Mouse (Mus musculus) limb, embryonic 12.5 days (tissue): ENCODE data around the gene Hoxc4. TPM values are rescaled to one million over a fixed set of nuclear protein-coding genes. Genes with fewer than 3 reads are reported as not detected.

Experiments used
- ATAC-seq: fragments of 200-750 bp; cut with Nextera tagmentation; 2 replicates; pipeline ENCODE4 v1.8.0; 2017; ENCODE audit warnings: low read depth, moderate TSS enrichment; ENCODE audit not compliant: insufficient number of reproducible peaks, insufficient read depth, low FRiP score, low TSS enrichment
- H3K27ac ChIP-seq: fragments of 300-500 bp; sonication (generic); 2 replicates; pipeline ENCODE4 v1.5.1; 2016; ENCODE audit warnings: mild to moderate bottlenecking, moderate library complexity
- H3K27me3 ChIP-seq: fragments of 300-500 bp; sonication (generic); 2 replicates; pipeline ENCODE4 v1.6.1; 2016; ENCODE audit warnings: mild to moderate bottlenecking, moderate library complexity
- H3K36me3 ChIP-seq: fragments of 300-500 bp; sonication (generic); 2 replicates; pipeline ENCODE4 v1.6.1; 2016; ENCODE audit warnings: mild to moderate bottlenecking, moderate library complexity
- H3K4me1 ChIP-seq: fragments of 300-500 bp; sonication (generic); replicated peaks from 2 replicates; pipeline ENCODE4 v1.6.1; 2016
- H3K4me2 ChIP-seq: fragments of 300-500 bp; sonication (generic); 2 replicates; pipeline ENCODE4 v1.6.1; 2016; ENCODE audit warnings: mild to moderate bottlenecking, moderate library complexity
- H3K4me3 ChIP-seq: fragments of 300-500 bp; sonication (generic); replicated peaks from 2 replicates; pipeline ENCODE4 v1.5.1; 2016; ENCODE audit warnings: mild to moderate bottlenecking
- H3K9ac ChIP-seq: fragments of 300-500 bp; sonication (generic); replicated peaks from 2 replicates; pipeline ENCODE4 v1.6.1; 2016; ENCODE audit warnings: mild to moderate bottlenecking, moderate library complexity
- H3K9me3 ChIP-seq: fragments of 300-500 bp; sonication (generic); 2 replicates; pipeline ENCODE4 v1.6.1; 2016; ENCODE audit warnings: mild to moderate bottlenecking, moderate library complexity
- WGBS: fragments of 180-500 bp; shearing (Covaris S2); methylation state at CpG from one replicate; pipeline ENCODE4 v1.1.7; 2016; 5-methylcytosine and 5-hydroxymethylcytosine counted together
- polyA plus RNA-seq: library from polyadenylated mRNA; unstranded; fragments of >200 nt; fragmentation: Nextera tagmentation; extraction: Ambion mirVana; gene quantifications from 2 replicates; pipeline ENCODE4 v1.2.1, GENCODE M21; 2016

Gene Hoxc4
- polyA plus RNA-seq, 1 experiment from 2014 or later, result 3.8 TPM

- Histone ChIP-seq H3K4me2 (peak overlapping the region; percentile 38), H3K4me1 (peaks cover 18% of the 10 kb centered on the region), H3K36me3 (no peaks in the 10 kb centered on the region), H3K9ac (no peak overlapping the region), H3K27me3 (peaks cover 94% of the 10 kb centered on the region), H3K9me3 (no peaks in the 10 kb centered on the region), H3K27ac (no peak overlapping the region; the same call in 1 of the 2 replicates), H3K4me3 (0 out of 2 replicates have a peak overlapping the region, but pooled peaks have one; percentile 9)
- ATAC-seq, result no peak
- WGBS, result 6% methylated on average over 12 of the region's 12 CpGs
Measured at GRCm38 (mm10) chr15:103040601-103041000, 21.9 kb downstream of the Hoxc4 start.

DNA sequence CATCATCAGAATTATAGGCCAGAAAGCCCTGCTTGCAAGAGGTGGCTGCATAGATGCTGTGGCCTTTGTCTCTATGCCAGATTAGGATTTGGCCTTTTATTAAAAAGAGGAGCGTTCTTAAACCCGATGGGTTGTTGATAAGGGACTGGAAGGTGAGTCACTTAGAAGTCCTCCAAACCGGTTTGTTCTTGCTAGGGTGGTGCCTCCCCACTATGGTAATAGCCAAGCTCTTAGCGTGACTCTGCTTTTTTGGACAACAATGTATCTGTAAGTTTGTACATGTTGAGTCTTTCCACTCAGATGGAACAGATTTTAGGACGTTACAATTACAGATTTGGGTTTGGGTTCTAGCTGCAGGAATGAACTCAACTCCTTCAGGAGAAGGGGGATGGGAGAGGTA is 22.9 kb downstream of the Hoxc4 start:
- H3K27me3 ChIP-seq, result peaks cover 90% of the 10 kb centered on the region
- no peak overlapping the region for H3K9ac ChIP-seq
- H3K36me3 ChIP-seq, result no peaks in the 10 kb centered on the region
- no peak for ATAC-seq
- H3K4me1 ChIP-seq, result peaks cover 16% of the 10 kb centered on the region
- H3K4me3 ChIP-seq, result no peak overlapping the region
- no peak overlapping the region for H3K4me2 ChIP-seq
- 19% methylated on average over 5 of the region's 5 CpGs for WGBS
- no peak overlapping the region for H3K27ac ChIP-seq
- no peaks in the 10 kb centered on the region for H3K9me3 ChIP-seq

GRCm38 (mm10) chr15:103042209-103042608 is 23.5 kb downstream of the Hoxc4 start:
- ATAC-seq, result no peak
- Histone ChIP-seq H3K27ac (no peak overlapping the region), H3K27me3 (peaks cover 87% of the 10 kb centered on the region), H3K4me3 (no peak overlapping the region), H3K4me2 (no peak overlapping the region), H3K4me1 (peaks cover 16% of the 10 kb centered on the region), H3K9ac (no peak overlapping the region), H3K9me3 (no peaks in the 10 kb centered on the region), H3K36me3 (no peaks in the 10 kb centered on the region)
- 0% methylated on average over 1 of the region's 1 CpGs for WGBS

GRCm38 (mm10) chr15:103051670-103052069 is 32.9 kb downstream of the Hoxc4 start:
- Histone ChIP-seq H3K27ac (no peak overlapping the region), H3K4me2 (no peak overlapping the region), H3K9me3 (no peaks in the 10 kb centered on the region), H3K36me3 (no peaks in the 10 kb centered on the region), H3K27me3 (peaks cover 80% of the 10 kb centered on the region), H3K4me3 (no peak overlapping the region), H3K9ac (no peak overlapping the region), H3K4me1 (peaks cover 11% of the 10 kb centered on the region; the same call in 1 of the 2 replicates)
- ATAC-seq, result no peak
- 55% methylated on average over 2 of the region's 2 CpGs for WGBS

GRCm38 (mm10) chr15:103053210-103053609 is 34.5 kb downstream of the Hoxc4 start:
- Histone ChIP-seq H3K4me1 (peaks cover 11% of the 10 kb centered on the region; the same call in 1 of the 2 replicates), H3K36me3 (no peaks in the 10 kb centered on the region), H3K27ac (no peak overlapping the region), H3K4me2 (no peak overlapping the region), H3K9me3 (no peaks in the 10 kb centered on the region), H3K27me3 (peaks cover 83% of the 10 kb centered on the region), H3K4me3 (no peak overlapping the region), H3K9ac (no peak overlapping the region)
- no peak for ATAC-seq

DNA sequence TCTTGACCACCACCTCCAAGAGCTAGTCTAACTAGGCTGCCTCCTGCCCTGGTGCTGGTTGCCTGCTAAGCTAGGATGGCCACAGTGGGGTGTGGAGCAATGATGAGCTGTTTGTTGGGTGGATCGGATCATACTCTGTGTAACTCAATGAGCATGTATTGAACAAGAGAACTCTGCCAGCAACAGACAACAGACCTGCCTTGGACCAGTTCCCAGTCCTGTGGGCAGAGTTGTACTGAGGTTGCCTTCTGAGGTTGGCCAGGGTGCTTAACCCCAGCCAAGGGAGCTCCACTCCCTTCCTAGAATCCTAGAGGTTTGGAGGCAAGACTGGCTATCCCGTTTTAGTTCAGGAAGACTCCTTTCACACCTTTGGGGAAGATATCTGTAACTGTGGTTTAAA is 37.7 kb downstream of the Hoxc4 start:
- Histone ChIP-seq H3K4me2 (no peak overlapping the region), H3K9me3 (no peaks in the 10 kb centered on the region), H3K9ac (no peak overlapping the region), H3K4me1 (peaks cover 32% of the 10 kb centered on the region), H3K27ac (no peak overlapping the region), H3K36me3 (no peaks in the 10 kb centered on the region), H3K4me3 (no peak overlapping the region), H3K27me3 (peaks cover 88% of the 10 kb centered on the region)
- no peak for ATAC-seq
- 45% methylated on average over 2 of the region's 2 CpGs for WGBS

DNA sequence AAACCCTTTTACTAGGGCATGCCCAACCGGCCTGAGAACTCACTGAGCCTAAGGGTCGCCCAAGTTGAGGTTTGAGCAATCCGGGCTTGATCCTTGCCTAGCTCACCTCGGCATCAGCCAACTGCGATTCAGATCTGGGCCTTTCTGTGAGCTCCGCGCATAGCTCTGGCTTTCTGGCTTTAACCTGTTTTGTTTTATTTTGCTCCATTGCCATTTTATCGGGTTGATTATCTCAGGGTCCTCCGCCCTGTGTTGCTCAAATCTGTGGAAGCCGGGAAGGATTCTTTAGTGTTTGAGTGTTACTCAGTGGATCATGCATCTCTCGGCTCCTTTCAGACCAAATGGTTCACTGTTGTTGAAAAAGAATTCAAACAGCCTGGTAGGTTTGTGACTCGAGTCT is 40.0 kb downstream of the Hoxc4 start:
- no peak for ATAC-seq
- Histone ChIP-seq H3K4me1 (peaks cover 34% of the 10 kb centered on the region), H3K9me3 (no peaks in the 10 kb centered on the region), H3K36me3 (no peaks in the 10 kb centered on the region), H3K4me3 (no peak overlapping the region), H3K4me2 (0 out of 2 replicates have a peak overlapping the region, but pooled peaks have one; percentile 21), H3K27me3 (peaks cover 94% of the 10 kb centered on the region), H3K27ac (no peak overlapping the region), H3K9ac (no peak overlapping the region)
- WGBS, result 7% methylated on average over 12 of the region's 12 CpGs

DNA sequence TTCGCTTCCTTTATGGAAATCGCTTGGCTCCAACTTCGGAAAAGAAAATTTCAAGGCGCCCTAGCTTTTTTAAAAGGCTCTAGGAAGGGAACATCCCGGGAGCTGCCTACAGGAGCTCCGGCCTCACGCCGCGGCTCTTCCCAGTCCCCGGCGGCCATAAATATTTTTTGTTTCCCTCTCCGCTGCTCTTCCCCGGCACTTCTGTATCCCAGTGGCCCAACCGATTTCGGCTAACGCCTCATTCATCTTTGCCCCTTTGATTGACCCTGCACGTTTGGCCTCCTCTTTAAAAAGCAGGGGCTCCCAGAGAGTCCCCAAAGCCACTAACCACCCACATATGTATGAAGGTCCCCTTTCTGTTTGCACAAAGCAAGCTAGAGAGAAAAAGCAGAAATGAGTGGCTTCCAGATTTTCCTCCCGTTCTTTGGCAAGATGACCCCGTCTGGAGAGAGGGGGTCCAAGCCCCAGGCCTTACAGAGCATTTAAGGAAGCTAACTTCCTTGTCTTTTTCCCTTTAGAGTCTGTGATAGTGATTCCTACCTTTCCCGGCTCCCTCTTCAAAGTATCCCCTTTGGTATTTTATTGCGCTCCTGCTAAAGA is 40.8 kb downstream of the Hoxc4 start:
- Histone ChIP-seq H3K27ac (0 out of 2 replicates have a peak overlapping the region, but pooled peaks have one; percentile 23), H3K4me3 (0 out of 2 replicates have a peak overlapping the region, but pooled peaks have one; percentile 3), H3K36me3 (no peaks in the 10 kb centered on the region), H3K4me2 (peak overlapping the region; percentile 21; the same call in 1 of the 2 replicates), H3K9me3 (no peaks in the 10 kb centered on the region), H3K9ac (no peak overlapping the region), H3K4me1 (peaks cover 34% of the 10 kb centered on the region), H3K27me3 (peaks cover 94% of the 10 kb centered on the region)
- WGBS, result 2% methylated on average over 21 of the region's 21 CpGs
- ATAC-seq, result no peak

GRCm38 (mm10) chr15:103060021-103060340 is 41.2 kb downstream of the Hoxc4 start:
- Histone ChIP-seq H3K27ac (no peak overlapping the region), H3K4me3 (no peak overlapping the region)

GRCm38 (mm10) chr15:103060341-103061130 is 41.8 kb downstream of the Hoxc4 start:
- Histone ChIP-seq H3K4me1 (peaks cover 34% of the 10 kb centered on the region), H3K4me3 (peak overlapping the region; percentile 20), H3K9ac (no peak overlapping the region), H3K4me2 (peak overlapping the region; percentile 51), H3K36me3 (no peaks in the 10 kb centered on the region), H3K27ac (no peak overlapping the region), H3K27me3 (peaks cover 94% of the 10 kb centered on the region), H3K9me3 (no peaks in the 10 kb centered on the region)
- WGBS, result 2% methylated on average over 36 of the region's 36 CpGs
- no peak for ATAC-seq

More at GRCm38 (mm10) chr15:103060021-103060340, 41.2 kb downstream of the Hoxc4 start:
- H3K4me1 ChIP-seq, result peaks cover 34% of the 10 kb centered on the region
- ATAC-seq, result no peak
- H3K9ac ChIP-seq, result no peak overlapping the region
- H3K4me2 ChIP-seq, result peak overlapping the region; percentile 51; the same call in 1 of the 2 replicates
- peaks cover 94% of the 10 kb centered on the region for H3K27me3 ChIP-seq
- no peaks in the 10 kb centered on the region for H3K9me3 ChIP-seq
- WGBS, result 8% methylated on average over 11 of the region's 11 CpGs
- no peaks in the 10 kb centered on the region for H3K36me3 ChIP-seq

- H3K27ac ChIP-seq, result no peak overlapping the region
- under 1% methylated on average over 30 of the region's 30 CpGs for WGBS
- peak overlapping the region; percentile 20; the same call in 1 of the 2 replicates for H3K4me3 ChIP-seq
- H3K4me1 ChIP-seq, result peaks cover 34% of the 10 kb centered on the region
- H3K9ac ChIP-seq, result no peak overlapping the region
- ATAC-seq, result no peak
- peaks cover 95% of the 10 kb centered on the region for H3K27me3 ChIP-seq
- no peaks in the 10 kb centered on the region for H3K9me3 ChIP-seq
- H3K36me3 ChIP-seq, result no peaks in the 10 kb centered on the region
- H3K4me2 ChIP-seq, result peak overlapping the region; percentile 51
Measured at GRCm38 (mm10) chr15:103061131-103061825, 42.5 kb downstream of the Hoxc4 start.
